Mouse (Mus musculus) thymus, adult 2 months (tissue): Measurements from ENCODE around the gene Nagpa.

Experiments
- CTCF ChIP-seq: fragments of 200-500 bp; IDR thresholded peaks from 2 replicates; pipeline ENCODE4 v1.5.1; 2012; ENCODE audit warnings: mild to moderate bottlenecking, control low read depth, low read length, moderate library complexity, borderline replicate concordance; ENCODE audit not compliant: control insufficient read depth, poor library complexity, insufficient read depth; ENCODE audit errors: extremely low read depth
- POLR2A ChIP-seq: fragments of 200-500 bp; IDR thresholded peaks from 2 replicates; pipeline ENCODE4 v1.6.1; 2012; ENCODE audit warnings: mild to moderate bottlenecking, low read length, control low read depth, moderate library complexity; ENCODE audit not compliant: control insufficient read depth, poor library complexity, insufficient read depth; ENCODE audit errors: extremely low read depth

DNA sequence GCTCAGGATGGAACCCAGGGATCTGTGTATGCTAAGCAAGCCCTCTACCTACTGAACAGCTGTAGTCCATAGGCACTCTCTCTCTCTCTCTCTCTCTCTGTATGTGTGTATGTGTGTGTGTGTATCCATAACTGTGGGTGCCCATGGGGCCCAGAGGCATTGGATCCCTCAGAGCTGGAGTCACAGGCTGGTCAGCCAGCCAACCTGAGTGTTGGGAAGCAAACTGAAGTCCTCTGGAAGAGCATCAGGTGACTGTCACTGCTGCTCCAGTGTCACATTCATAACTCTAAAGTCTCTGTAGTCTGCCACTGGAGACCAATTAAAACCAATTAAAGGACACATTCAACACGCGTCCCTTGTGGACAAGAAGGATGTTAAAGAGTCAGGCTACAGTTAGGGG, 47.3 kb downstream of the Nagpa start:
- TF ChIP-seq POLR2A (no peak), CTCF (no peak)
